Mouse (Mus musculus) hindbrain, embryonic 11.5 days (tissue): ENCODE results near the gene Zfp101. TPM values are rescaled to one million over a fixed set of nuclear protein-coding genes. Genes with fewer than 3 reads are reported as not detected.

Source experiments
- ATAC-seq: fragments of 200-750 bp; cut with Nextera tagmentation; 2 replicates; pipeline ENCODE4 v1.8.0; 2017; ENCODE audit warnings: mild to moderate bottlenecking, moderate TSS enrichment, moderate library complexity; ENCODE audit not compliant: low FRiP score
- DNase-seq: peaks from one replicate; pipeline ENCODE4 v3.0.0-alpha.2; 2015; ENCODE audit warnings: low spot score
- H3K27ac ChIP-seq: fragments of 300-500 bp; sonication (generic); 2 replicates; pipeline ENCODE4 v1.5.1; 2014; ENCODE audit warnings: mild to moderate bottlenecking, low read depth, low read length
- H3K27me3 ChIP-seq: fragments of 300-500 bp; sonication (generic); 2 replicates; pipeline ENCODE4 v1.6.1; 2014; ENCODE audit warnings: mild to moderate bottlenecking, low read length, moderate library complexity, mixed read lengths; ENCODE audit not compliant: control insufficient read depth, insufficient read depth
- H3K36me3 ChIP-seq: fragments of 300-500 bp; sonication (generic); 2 replicates; pipeline ENCODE4 v1.6.1; 2014; ENCODE audit warnings: mild to moderate bottlenecking, low read length, moderate library complexity, mixed read lengths; ENCODE audit not compliant: control insufficient read depth, insufficient read depth
- H3K4me1 ChIP-seq: fragments of 300-500 bp; sonication (generic); replicated peaks from 2 replicates; pipeline ENCODE4 v1.6.1; 2014; ENCODE audit warnings: low read length, mixed read lengths; ENCODE audit not compliant: control insufficient read depth, insufficient read depth
- H3K4me2 ChIP-seq: fragments of 300-500 bp; sonication (generic); replicated peaks from 2 replicates; pipeline ENCODE4 v1.6.1; 2014; ENCODE audit warnings: mild to moderate bottlenecking, low read depth, low read length
- H3K4me3 ChIP-seq: fragments of 300-500 bp; sonication (generic); 2 replicates; pipeline ENCODE4 v1.5.1; 2014; ENCODE audit warnings: low read depth, low read length
- H3K9ac ChIP-seq: fragments of 300-500 bp; sonication (generic); 2 replicates; pipeline ENCODE4 v1.6.1; 2014; ENCODE audit warnings: low read depth, low read length
- H3K9me3 ChIP-seq: fragments of 300-500 bp; sonication (generic); 2 replicates; pipeline ENCODE4 v1.6.1; 2016; ENCODE audit warnings: low read length; ENCODE audit not compliant: control insufficient read depth
- WGBS: fragments of 180-500 bp; shearing (Covaris S2); extraction: QIAGEN DNeasy Blood & Tissue Kit; methylation state at CpG from one replicate; pipeline ENCODE4 v1.1.7; 2014; 5-methylcytosine and 5-hydroxymethylcytosine counted together
- polyA plus RNA-seq: library from polyadenylated mRNA; unstranded; fragments of >200 nt; fragmentation: Nextera tagmentation; extraction: Ambion mirVana; gene quantifications from 2 replicates; pipeline ENCODE4 v1.2.1, GENCODE M21; 2014

The Zfp101 gene
- polyA plus RNA-seq = 21.6 and 23.7 TPM in 2 replicates

GRCm38 (mm10) chr17:33394182-33395034 is at the start of gene Zfp101:
TSS of gene Zfp101 (minus strand) at chr17:33394641.
- peak within 1 kb of the TSS; percentile 61; the same call in 1 of the 2 replicates for H3K27ac ChIP-seq
- DNase-seq = peak; percentile 92
- ATAC-seq = peak; percentile 99
- H3K36me3 ChIP-seq = no peaks in the 10 kb centered on the region
- H3K9me3 ChIP-seq = no peaks in the 10 kb centered on the region
- WGBS = under 1% methylated on average over 44 of the region's 44 CpGs
- no peaks in the 10 kb centered on the region for H3K27me3 ChIP-seq
- H3K4me1 ChIP-seq = no peaks in the 10 kb centered on the region
- peak within 1 kb of the TSS; percentile 77 for H3K9ac ChIP-seq
- H3K4me3 ChIP-seq = peak within 1 kb of the TSS; percentile 95
- peak within 1 kb of the TSS; percentile 59 for H3K4me2 ChIP-seq

DNA sequence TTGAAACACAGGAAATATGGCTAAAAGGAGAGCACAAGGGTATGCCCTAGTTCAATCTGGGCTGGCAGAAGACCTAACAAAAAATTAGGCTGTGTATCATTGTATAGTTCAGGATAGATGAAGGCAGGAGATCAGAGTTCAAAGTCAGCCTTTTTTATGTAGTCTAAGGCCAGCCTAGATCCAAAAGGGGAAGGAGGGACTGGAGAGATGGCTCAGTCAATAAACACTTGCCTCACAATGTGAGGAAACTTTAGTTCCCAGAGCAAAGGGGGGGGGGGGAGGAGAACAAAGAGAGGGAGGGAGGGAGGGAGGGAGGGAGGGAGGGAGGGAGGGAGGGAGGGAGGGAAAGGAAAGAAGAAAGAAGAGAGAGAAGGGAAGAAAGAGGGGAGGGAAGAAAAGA is 46.7 kb upstream of the Zfp101 start:
- H3K4me1 ChIP-seq = no peaks in the 10 kb centered on the region
- no peaks in the 10 kb centered on the region for H3K36me3 ChIP-seq
- H3K4me2 ChIP-seq = no peak overlapping the region
- no peaks in the 10 kb centered on the region for H3K9me3 ChIP-seq
- ATAC-seq = no peak
- no peak overlapping the region for H3K4me3 ChIP-seq
- H3K27me3 ChIP-seq = no peaks in the 10 kb centered on the region
- no peak overlapping the region for H3K27ac ChIP-seq
- DNase-seq = no peak
- H3K9ac ChIP-seq = no peak overlapping the region

DNA sequence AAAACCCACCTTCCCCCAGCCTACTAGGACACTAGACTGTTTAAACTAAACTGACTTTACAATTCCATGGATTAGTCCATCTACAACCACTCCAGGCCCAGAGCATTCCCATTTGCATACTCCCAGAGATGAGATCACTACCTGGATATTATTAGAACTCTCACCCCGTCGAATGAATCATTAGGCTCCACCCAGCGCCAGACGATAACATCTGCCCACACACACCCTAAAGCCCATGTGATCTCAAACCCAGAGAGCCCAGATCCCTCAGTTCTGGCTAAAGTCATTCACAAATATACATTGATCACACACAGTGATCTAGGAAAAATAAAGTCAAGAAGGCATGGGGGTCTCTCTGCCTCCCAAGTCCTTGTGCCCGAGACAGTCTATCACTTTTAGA is 45.5 kb upstream of the Zfp101 start:
- DNase-seq (no peak), ATAC-seq (no peak)
- H3K36me3 ChIP-seq = no peaks in the 10 kb centered on the region
- WGBS = 76% methylated on average over 5 of the region's 5 CpGs
- no peak overlapping the region for H3K9ac ChIP-seq
- H3K27ac ChIP-seq = no peak overlapping the region
- H3K4me1 ChIP-seq = no peaks in the 10 kb centered on the region
- H3K27me3 ChIP-seq = no peaks in the 10 kb centered on the region
- no peaks in the 10 kb centered on the region for H3K9me3 ChIP-seq
- H3K4me3 ChIP-seq = no peak overlapping the region
- no peak overlapping the region for H3K4me2 ChIP-seq

DNA sequence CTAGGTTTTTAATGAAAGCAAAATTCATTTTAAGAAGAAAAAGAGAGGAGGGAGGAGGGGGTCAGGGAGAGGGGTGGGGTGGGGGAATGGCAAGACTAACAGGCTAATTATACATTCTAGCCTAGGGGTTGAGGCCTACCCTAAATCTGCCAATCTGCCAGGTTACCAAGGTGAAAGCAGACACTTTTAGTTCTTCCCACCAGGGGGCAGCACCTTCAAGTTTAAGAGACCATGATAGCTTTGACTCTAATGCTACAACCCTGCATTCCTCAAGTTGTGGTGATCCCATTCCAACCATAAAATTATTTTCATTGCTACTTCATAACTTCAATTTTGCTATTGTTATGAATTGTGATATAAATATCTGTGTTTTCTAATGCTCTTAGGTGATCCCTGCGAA is 44.7 kb upstream of the Zfp101 start:
- Histone ChIP-seq H3K27me3 (no peaks in the 10 kb centered on the region), H3K4me1 (no peaks in the 10 kb centered on the region), H3K4me2 (no peak overlapping the region), H3K4me3 (no peak overlapping the region), H3K9ac (no peak overlapping the region), H3K36me3 (no peaks in the 10 kb centered on the region), H3K9me3 (no peaks in the 10 kb centered on the region), H3K27ac (no peak overlapping the region)
- ATAC-seq (no peak), DNase-seq (peak; percentile 85)
- 59% methylated on average over 1 of the region's 1 CpGs for WGBS

GRCm38 (mm10) chr17:33432019-33432946 is 37.8 kb upstream of the Zfp101 start, which contains the start of gene Actl9:
TSS of gene Actl9 (plus strand) at chr17:33432896.
- Histone ChIP-seq H3K4me2 (no peak within 1 kb of the TSS), H3K36me3 (no peaks in the 10 kb centered on the region), H3K27me3 (no peaks in the 10 kb centered on the region), H3K4me1 (no peaks in the 10 kb centered on the region), H3K9me3 (no peaks in the 10 kb centered on the region), H3K27ac (no peak within 1 kb of the TSS), H3K9ac (no peak within 1 kb of the TSS), H3K4me3 (no peak within 1 kb of the TSS)
- 90% methylated on average over 3 of the region's 3 CpGs for WGBS
- ATAC-seq (no peak), DNase-seq (no peak)

DNA sequence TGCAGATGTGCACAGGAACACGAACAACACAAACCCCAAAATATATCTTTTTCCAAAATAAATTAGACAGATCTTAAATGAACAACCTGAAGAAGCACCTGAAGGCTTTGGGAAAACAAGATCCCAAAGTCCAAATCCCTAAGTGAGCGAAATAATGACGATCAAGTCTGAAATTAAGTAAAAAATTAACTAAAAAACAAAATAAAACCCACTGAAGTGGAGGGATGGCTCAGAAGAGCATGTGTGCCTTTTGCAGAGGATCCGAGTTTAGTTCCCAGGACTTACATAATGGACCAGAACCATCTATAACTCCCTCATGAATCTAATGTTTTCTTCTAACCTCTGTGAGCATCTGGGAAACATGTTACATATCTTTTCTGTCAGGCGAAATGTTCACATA is 2.2 kb downstream of the Zfp101 start:
- 93% methylated on average over 5 of the region's 5 CpGs for WGBS
- DNase-seq (no peak), ATAC-seq (no peak)
- no peak overlapping the region for H3K9ac ChIP-seq
- H3K36me3 ChIP-seq = no peaks in the 10 kb centered on the region
- no peaks in the 10 kb centered on the region for H3K9me3 ChIP-seq
- H3K4me1 ChIP-seq = no peaks in the 10 kb centered on the region
- no peak overlapping the region for H3K27ac ChIP-seq
- H3K4me3 ChIP-seq = no peak overlapping the region
- no peak overlapping the region for H3K4me2 ChIP-seq
- no peaks in the 10 kb centered on the region for H3K27me3 ChIP-seq

GRCm38 (mm10) chr17:33385705-33386104 is 8.7 kb downstream of the Zfp101 start:
- H3K36me3 ChIP-seq = no peaks in the 10 kb centered on the region
- no peak overlapping the region for H3K4me3 ChIP-seq
- no peaks in the 10 kb centered on the region for H3K4me1 ChIP-seq
- ATAC-seq = no peak
- H3K9ac ChIP-seq = no peak overlapping the region
- H3K27ac ChIP-seq = no peak overlapping the region
- no peak overlapping the region for H3K4me2 ChIP-seq
- no peak for DNase-seq
- H3K27me3 ChIP-seq = no peaks in the 10 kb centered on the region
- no peaks in the 10 kb centered on the region for H3K9me3 ChIP-seq

DNA sequence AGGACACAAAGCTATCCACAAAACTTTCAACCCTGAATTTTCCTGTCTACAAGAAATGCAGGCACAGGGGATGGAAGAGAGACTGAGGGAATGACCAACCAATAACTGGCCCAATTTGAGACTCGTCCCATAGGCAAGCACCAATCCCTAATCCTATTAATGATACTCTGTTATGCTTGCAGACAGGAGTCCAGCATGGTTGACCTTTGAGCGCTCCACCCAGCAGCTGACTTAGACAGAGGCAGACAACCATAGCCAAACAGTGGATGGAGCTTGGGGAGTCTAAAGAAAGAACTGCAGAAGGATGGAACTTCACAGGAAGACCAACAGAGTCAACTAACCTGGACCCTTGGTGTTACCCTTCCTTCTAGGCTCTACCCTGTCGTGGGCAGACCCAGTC is 21.6 kb downstream of the Zfp101 start:
- Histone ChIP-seq H3K9me3 (no peaks in the 10 kb centered on the region), H3K27me3 (no peaks in the 10 kb centered on the region), H3K4me2 (no peak overlapping the region), H3K27ac (no peak overlapping the region), H3K4me1 (no peaks in the 10 kb centered on the region), H3K4me3 (no peak overlapping the region), H3K36me3 (no peaks in the 10 kb centered on the region), H3K9ac (no peak overlapping the region)
- ATAC-seq (no peak), DNase-seq (no peak)
- WGBS = 86% methylated on average over 3 of the region's 3 CpGs
